Mouse (Mus musculus): Measurements from ENCODE around the gene Prtg. TPM values are rescaled to one million over a fixed set of nuclear protein-coding genes. Genes with fewer than 3 reads are reported as not detected.

Prtg gene
- polyA plus RNA-seq, 1 experiment from 2014 or later, result 2.7 TPM

DNA sequence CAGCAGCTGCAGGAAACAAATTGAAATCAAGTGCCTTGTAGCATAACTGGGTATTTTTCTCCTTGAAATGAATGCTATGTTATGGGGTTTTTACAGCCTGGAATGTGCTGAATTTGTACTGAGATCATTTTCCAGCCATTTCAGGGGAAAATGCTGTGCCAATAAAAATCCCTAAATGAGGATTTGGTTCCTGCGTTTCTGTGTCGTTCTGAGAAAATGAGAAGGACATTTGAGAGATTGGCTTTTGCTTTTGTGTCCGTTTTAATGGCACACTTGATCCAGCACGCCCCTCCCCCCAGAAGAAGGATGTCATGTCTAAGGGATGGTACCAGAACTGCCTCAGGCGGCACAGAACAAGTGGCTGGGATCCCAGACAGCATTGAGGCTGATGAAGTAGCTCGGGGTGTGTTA is 100.0 kb downstream of the Prtg start:
- no peaks in the 10 kb centered on the region for H3K4me1 ChIP-seq (ENCODE audit: control insufficient read depth, insufficient read depth, low read length)
- 87% methylated on average over 6 of the region's 6 CpGs for WGBS
- no peak overlapping the region for H3K4me2 ChIP-seq (ENCODE audit: low read depth, severe bottlenecking)
- H3K9me3 ChIP-seq (ENCODE audit: control insufficient read depth, low read length), result no peaks in the 10 kb centered on the region
- ATAC-seq (ENCODE audit: insufficient number of reproducible peaks, low FRiP score, low TSS enrichment, low read depth) (no peak), DNase-seq (ENCODE audit: low spot score) (no peak)
- no peak overlapping the region for H3K27ac ChIP-seq (replicated peaks; ENCODE audit: low read depth, low read length)
- 0 out of 2 replicates have a peak, but pooled peaks cover 2% of the 10 kb centered on the region for H3K36me3 ChIP-seq (ENCODE audit: control insufficient read depth, insufficient read depth, low read length)
- no peaks in the 10 kb centered on the region for H3K27me3 ChIP-seq (ENCODE audit: control insufficient read depth, insufficient read depth, low read length)
- no peak overlapping the region for H3K9ac ChIP-seq (ENCODE audit: low read length)
- no peak overlapping the region for H3K4me3 ChIP-seq (ENCODE audit: low read depth, low read length)

DNA sequence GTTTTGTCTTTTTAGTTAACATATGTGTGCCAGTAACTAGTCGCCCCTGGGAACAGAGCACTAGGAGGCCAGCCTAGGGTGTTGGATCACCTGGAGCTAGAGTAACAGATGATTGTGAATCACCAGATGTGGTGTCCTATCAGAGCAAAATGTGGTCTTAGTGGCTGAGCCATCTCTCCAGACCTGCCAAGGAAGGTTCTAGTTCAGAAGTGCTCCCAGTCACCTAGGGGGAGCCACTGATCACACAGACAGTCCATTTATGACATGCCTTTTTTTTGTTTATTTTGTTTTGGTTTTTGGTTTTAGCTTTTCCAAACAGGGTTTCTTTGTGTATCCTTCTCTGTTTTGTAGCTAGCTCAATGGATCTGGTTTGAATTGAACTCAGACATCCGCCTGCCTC is 104.7 kb downstream of the Prtg start:
- Histone ChIP-seq H3K36me3 (ENCODE audit: control insufficient read depth, insufficient read depth, low read length) (0 out of 2 replicates have a peak, but pooled peaks cover 4% of the 10 kb centered on the region), H3K9me3 (ENCODE audit: control insufficient read depth, low read length) (no peaks in the 10 kb centered on the region), H3K9ac (ENCODE audit: low read length) (no peak overlapping the region), H3K4me3 (ENCODE audit: low read depth, low read length) (no peak overlapping the region), H3K27me3 (ENCODE audit: control insufficient read depth, insufficient read depth, low read length) (no peaks in the 10 kb centered on the region), H3K4me1 (ENCODE audit: control insufficient read depth, insufficient read depth, low read length) (no peaks in the 10 kb centered on the region), H3K4me2 (ENCODE audit: low read depth, severe bottlenecking) (no peak overlapping the region), H3K27ac (replicated peaks; ENCODE audit: low read depth, low read length) (no peak overlapping the region)
- ATAC-seq (ENCODE audit: insufficient number of reproducible peaks, low FRiP score, low TSS enrichment, low read depth), result no peak
- DNase-seq (ENCODE audit: low spot score), result no peak
- WGBS, result 80% methylated on average over 2 of the region's 2 CpGs

DNA sequence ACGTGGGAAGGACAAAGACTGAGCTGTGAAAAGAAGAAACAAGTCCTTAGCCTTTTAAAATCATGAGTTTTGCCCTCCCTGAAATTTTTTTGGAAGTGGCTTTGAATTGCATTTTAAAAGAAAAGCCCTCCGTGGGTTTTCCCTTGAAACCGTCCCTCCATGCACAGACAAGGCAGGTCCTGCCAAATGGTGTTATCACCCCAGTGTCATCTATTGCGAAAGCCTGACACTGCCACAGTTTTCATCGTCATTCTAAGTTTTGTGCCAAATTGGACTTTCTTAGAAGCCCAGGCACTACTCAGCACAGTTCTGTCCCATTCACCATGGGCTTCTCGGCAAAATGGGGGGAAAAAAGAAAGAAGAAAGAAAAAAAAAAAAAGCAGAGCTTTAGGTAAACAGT is 106.9 kb downstream of the Prtg start:
- H3K36me3 ChIP-seq (ENCODE audit: control insufficient read depth, insufficient read depth, low read length), result 0 out of 2 replicates have a peak, but pooled peaks cover 4% of the 10 kb centered on the region
- DNase-seq (ENCODE audit: low spot score) (no peak), ATAC-seq (ENCODE audit: insufficient number of reproducible peaks, low FRiP score, low TSS enrichment, low read depth) (no peak)
- whole genome bisulfite sequencing, result 72% methylated on average over 6 of the region's 6 CpGs
- no peaks in the 10 kb centered on the region for H3K4me1 ChIP-seq (ENCODE audit: control insufficient read depth, insufficient read depth, low read length)
- no peaks in the 10 kb centered on the region for H3K27me3 ChIP-seq (ENCODE audit: control insufficient read depth, insufficient read depth, low read length)
- no peak overlapping the region for H3K4me3 ChIP-seq (ENCODE audit: low read depth, low read length)
- no peak overlapping the region for H3K9ac ChIP-seq (ENCODE audit: low read length)
- no peak overlapping the region for H3K4me2 ChIP-seq (ENCODE audit: low read depth, severe bottlenecking)
- no peak overlapping the region for H3K27ac ChIP-seq (replicated peaks; ENCODE audit: low read depth, low read length)
- no peaks in the 10 kb centered on the region for H3K9me3 ChIP-seq (ENCODE audit: control insufficient read depth, low read length)

DNA sequence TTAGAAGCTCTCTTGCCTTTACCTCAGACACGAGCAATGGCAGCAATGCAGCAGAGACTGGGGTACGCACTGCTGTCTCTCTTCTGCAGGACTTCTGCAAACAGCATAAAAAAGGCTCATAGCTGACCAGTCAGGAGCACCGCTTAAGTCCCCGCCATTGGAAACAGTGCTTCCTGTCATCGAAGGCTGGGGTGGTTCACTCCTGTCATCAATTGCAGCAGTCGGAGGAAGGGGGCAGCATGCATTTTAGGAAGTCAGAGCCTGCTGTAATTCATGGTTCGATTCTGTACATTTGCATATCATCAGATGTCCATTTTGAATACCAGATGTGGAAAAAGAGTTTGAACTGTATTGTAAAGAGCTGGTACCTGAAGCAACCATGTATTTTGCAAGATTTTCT is 109.1 kb downstream of the Prtg start:
- 80% methylated on average over 7 of the region's 7 CpGs for WGBS
- no peak for ATAC-seq (ENCODE audit: insufficient number of reproducible peaks, low FRiP score, low TSS enrichment, low read depth)
- Histone ChIP-seq H3K9me3 (ENCODE audit: control insufficient read depth, low read length) (no peaks in the 10 kb centered on the region), H3K4me2 (ENCODE audit: low read depth, severe bottlenecking) (no peak overlapping the region), H3K27ac (replicated peaks; ENCODE audit: low read depth, low read length) (no peak overlapping the region), H3K4me1 (ENCODE audit: control insufficient read depth, insufficient read depth, low read length) (no peaks in the 10 kb centered on the region), H3K27me3 (ENCODE audit: control insufficient read depth, insufficient read depth, low read length) (no peaks in the 10 kb centered on the region), H3K9ac (ENCODE audit: low read length) (no peak overlapping the region), H3K36me3 (ENCODE audit: control insufficient read depth, insufficient read depth, low read length) (0 out of 2 replicates have a peak, but pooled peaks cover 2% of the 10 kb centered on the region), H3K4me3 (ENCODE audit: low read depth, low read length) (no peak overlapping the region)
- DNase-seq (ENCODE audit: low spot score), result no peak

DNA sequence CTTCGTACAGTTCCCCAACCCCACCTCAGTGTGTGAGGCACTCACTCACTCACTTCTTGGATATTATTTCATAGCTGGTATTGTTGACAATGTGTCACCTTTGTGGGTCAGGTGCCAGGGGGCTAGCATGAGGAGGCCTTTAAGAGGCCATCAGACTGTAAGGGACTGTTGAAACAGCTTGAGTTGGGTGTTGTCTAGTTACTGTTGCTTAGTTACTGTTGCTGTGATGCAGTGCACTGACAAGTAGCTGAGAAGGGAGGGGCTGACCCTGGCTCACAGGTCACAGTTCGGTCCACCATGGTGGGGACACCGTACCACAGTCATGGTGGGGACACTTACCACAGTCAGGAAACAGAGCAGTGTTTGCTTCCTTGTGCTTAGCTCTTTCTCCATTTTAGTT is 116.4 kb downstream of the Prtg start:
- DNase-seq (ENCODE audit: low spot score) (no peak), ATAC-seq (ENCODE audit: insufficient number of reproducible peaks, low FRiP score, low TSS enrichment, low read depth) (no peak)
- 78% methylated on average over 3 of the region's 3 CpGs for WGBS
- Histone ChIP-seq H3K9ac (ENCODE audit: low read length) (no peak overlapping the region), H3K27me3 (ENCODE audit: control insufficient read depth, insufficient read depth, low read length) (no peaks in the 10 kb centered on the region), H3K9me3 (ENCODE audit: control insufficient read depth, low read length) (no peaks in the 10 kb centered on the region), H3K4me1 (ENCODE audit: control insufficient read depth, insufficient read depth, low read length) (peaks cover 6% of the 10 kb centered on the region; the same call in 1 of the 2 replicates), H3K4me3 (ENCODE audit: low read depth, low read length) (no peak overlapping the region), H3K27ac (replicated peaks; ENCODE audit: low read depth, low read length) (no peak overlapping the region), H3K4me2 (ENCODE audit: low read depth, severe bottlenecking) (no peak overlapping the region), H3K36me3 (ENCODE audit: control insufficient read depth, insufficient read depth, low read length) (no peaks in the 10 kb centered on the region)

DNA sequence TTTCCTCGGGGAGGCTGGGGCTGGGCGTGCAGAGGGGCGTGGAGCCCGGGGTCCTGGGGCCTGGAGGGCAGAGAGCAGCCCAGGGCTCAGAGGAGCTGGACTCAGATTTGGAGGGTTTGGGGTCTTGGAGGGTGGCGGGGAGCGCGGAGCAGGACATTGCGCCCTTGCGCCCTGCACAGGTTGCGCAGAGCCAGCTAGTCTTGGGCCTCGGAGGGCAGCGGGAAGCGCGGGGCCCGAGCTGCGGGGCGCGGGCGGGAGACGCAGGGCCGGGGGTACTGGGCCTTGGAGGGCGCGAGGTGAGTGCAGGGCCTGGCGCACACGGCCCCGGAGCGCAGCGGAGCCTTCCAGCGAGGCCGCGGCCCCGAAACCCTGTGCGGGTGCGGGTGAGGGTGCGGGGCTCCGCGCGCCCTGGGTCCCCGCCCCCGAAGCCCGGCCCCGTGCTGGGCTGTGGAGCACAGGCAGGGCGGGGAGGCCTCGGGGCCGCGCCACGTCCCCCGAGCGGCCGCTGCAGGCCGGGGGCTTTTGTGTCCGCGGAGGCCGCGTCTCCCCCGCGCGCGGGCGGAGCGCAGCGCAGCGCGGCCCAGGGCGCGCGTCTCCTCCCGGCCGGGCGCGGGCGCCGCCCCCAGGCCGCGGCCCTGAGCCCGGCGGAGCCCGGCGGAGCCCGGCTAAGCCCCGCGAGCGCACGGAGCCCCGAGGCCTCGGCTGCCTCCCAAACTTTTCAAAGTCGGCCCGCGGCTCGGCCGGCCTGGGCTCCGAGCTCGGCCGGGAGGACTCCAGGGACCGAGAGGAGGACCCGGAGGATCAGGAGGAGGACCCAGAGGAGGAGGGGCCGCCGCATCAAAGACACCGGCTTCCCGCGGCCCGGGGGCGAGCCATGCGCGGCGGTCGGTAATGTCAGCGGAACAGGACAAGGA is 118.6 kb downstream of the Prtg start, which contains the start of gene Pygo1:
Pygo1 (plus strand) TSS at position 625 of the 914 bp plus-strand sequence.
- H3K9me3 ChIP-seq (ENCODE audit: control insufficient read depth, low read length), result no peaks in the 10 kb centered on the region
- peak within 1 kb of the TSS; percentile 90 for H3K4me2 ChIP-seq (ENCODE audit: low read depth, severe bottlenecking)
- peak within 1 kb of the TSS; percentile 98 for H3K9ac ChIP-seq (ENCODE audit: low read length)
- H3K27ac ChIP-seq (replicated peaks; ENCODE audit: low read depth, low read length), result peak within 1 kb of the TSS; percentile 86
- under 1% methylated on average over 70 of the region's 108 CpGs for WGBS
- peak within 1 kb of the TSS; percentile 80 for H3K4me3 ChIP-seq (ENCODE audit: low read depth, low read length)
- DNase-seq (ENCODE audit: low spot score) (peak; percentile 81), ATAC-seq (ENCODE audit: insufficient number of reproducible peaks, low FRiP score, low TSS enrichment, low read depth) (peak; percentile 69)
- H3K27me3 ChIP-seq (ENCODE audit: control insufficient read depth, insufficient read depth, low read length), result no peaks in the 10 kb centered on the region
- H3K4me1 ChIP-seq (ENCODE audit: control insufficient read depth, insufficient read depth, low read length), result peaks cover 6% of the 10 kb centered on the region; the same call in 1 of the 2 replicates
- no peaks in the 10 kb centered on the region; the same call in 1 of the 2 replicates for H3K36me3 ChIP-seq (ENCODE audit: control insufficient read depth, insufficient read depth, low read length)

DNA sequence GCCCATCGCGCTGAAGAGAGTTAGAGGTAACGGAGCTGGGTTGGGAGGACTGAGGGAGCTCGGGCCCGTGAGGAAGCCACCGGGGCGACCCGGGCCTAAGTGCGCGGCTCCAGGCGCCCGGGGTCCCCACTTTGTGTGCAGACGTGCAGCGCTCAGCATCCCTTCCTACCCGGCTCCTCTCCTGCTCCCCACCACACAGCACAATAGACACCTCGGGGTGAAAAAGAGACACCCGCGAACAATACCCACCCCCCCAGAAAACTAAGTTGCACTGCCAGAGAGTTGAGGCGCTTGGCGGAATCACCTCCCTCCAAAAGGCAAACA is 119.2 kb downstream of the Prtg start:
- Histone ChIP-seq H3K27me3 (ENCODE audit: control insufficient read depth, insufficient read depth, low read length) (no peaks in the 10 kb centered on the region), H3K9me3 (ENCODE audit: control insufficient read depth, low read length) (no peaks in the 10 kb centered on the region), H3K4me2 (ENCODE audit: low read depth, severe bottlenecking) (peak overlapping the region; percentile 90), H3K9ac (ENCODE audit: low read length) (peak overlapping the region; percentile 98), H3K36me3 (ENCODE audit: control insufficient read depth, insufficient read depth, low read length) (no peaks in the 10 kb centered on the region; the same call in 1 of the 2 replicates), H3K27ac (replicated peaks; ENCODE audit: low read depth, low read length) (peak overlapping the region; percentile 86), H3K4me3 (ENCODE audit: low read depth, low read length) (peak overlapping the region; percentile 80), H3K4me1 (ENCODE audit: control insufficient read depth, insufficient read depth, low read length) (peaks cover 6% of the 10 kb centered on the region; the same call in 1 of the 2 replicates)
- 3% methylated on average over 20 of the region's 20 CpGs for WGBS
- ATAC-seq (ENCODE audit: insufficient number of reproducible peaks, low FRiP score, low TSS enrichment, low read depth) (peak; percentile 41; the same call in 1 of the 2 replicates), DNase-seq (ENCODE audit: low spot score) (no peak)

DNA sequence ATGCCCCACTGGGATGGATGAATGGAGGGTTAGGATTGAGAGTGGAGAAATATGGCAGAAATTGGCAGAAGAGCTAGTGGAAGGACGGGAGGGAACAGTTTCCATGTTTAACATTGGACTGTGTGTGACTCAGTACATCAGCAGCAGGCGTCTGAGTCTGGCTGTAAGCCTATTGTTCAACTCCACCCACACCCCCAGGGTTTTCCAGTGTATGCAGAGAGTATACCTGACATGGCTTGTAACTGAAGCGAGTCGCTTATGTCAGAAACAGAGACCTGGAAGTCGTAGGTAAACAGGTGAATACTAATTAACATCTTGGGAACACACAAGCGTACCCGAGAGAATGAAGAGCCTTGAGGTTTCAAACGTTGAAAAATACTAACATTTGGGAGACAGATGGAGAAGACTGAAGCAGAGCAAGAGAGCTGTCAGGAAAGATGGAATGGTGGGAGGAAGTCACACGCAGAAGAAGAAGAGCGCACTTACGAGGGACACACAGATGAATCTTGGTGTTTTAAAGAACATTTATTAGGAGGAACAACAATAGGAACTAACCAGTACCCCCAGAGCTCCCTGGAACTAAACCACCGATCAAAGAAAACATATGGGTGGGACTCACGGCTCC is 124.6 kb downstream of the Prtg start:
- Histone ChIP-seq H3K27ac (replicated peaks; ENCODE audit: low read depth, low read length) (no peak overlapping the region), H3K9ac (ENCODE audit: low read length) (no peak overlapping the region), H3K4me2 (ENCODE audit: low read depth, severe bottlenecking) (no peak overlapping the region), H3K36me3 (ENCODE audit: control insufficient read depth, insufficient read depth, low read length) (peaks cover 2% of the 10 kb centered on the region; the same call in 1 of the 2 replicates), H3K9me3 (ENCODE audit: control insufficient read depth, low read length) (no peaks in the 10 kb centered on the region), H3K4me3 (ENCODE audit: low read depth, low read length) (no peak overlapping the region), H3K4me1 (ENCODE audit: control insufficient read depth, insufficient read depth, low read length) (peaks cover 6% of the 10 kb centered on the region; the same call in 1 of the 2 replicates), H3K27me3 (ENCODE audit: control insufficient read depth, insufficient read depth, low read length) (no peaks in the 10 kb centered on the region)
- ATAC-seq (ENCODE audit: insufficient number of reproducible peaks, low FRiP score, low TSS enrichment, low read depth) (no peak), DNase-seq (ENCODE audit: low spot score) (no peak)
- 81% methylated on average over 13 of the region's 13 CpGs for WGBS

All from limb, embryonic 11.5 days (tissue).